Comparison of ENCODE assay signal across 14 mouse cellular contexts in the genomic region with DNA sequence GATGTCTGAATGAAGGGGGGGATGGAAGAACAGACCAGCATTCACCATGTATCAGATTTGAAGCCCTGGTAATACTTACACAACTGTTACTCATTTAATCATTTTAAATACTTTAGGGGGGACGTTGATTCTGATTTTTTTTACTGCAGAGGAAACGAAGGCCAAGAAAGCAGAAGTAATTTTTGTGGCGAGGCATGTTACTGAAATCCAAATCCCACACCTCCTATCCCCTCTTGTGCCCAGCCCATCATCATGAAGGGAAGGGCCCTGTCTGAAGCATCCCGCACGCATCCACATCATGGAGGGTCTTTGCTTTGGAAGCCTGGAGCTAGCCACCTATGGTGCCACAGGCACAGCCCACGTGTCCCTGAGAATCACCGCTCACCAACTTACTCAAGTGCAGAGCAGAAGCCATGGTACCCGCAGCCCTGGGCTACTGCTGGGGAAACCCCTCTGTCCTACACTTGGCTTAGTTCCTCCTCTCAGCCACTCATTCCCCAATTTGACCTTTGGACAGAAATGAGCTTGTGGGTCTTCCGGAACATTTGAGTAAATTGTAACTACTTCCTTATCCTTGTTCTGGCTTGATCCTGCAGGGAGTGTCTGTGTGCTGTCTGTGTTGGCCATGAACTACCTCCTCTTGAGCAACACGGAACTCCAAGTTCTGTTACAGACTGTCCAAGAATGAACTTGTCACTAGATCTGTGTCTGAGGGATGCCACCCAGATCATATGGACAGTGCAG. TPM values are rescaled to one million over a fixed set of nuclear protein-coding genes. Genes with fewer than 3 reads are reported as not detected.
A peak's percentile ranks its signal among the peaks of the same experiment; 100 is the strongest.
DNase-seq lines count a peak whose midpoint lies in the region; ATAC-seq and TF ChIP-seq lines count a peak whose summit lies in the region.
"Had no signal": no experiment of that assay in that cellular context is flagged by ENCODE, and none has a peak within 500 bp of the region (broad histone marks: within the 10 kb centered on the region; RNA-seq: fewer than 3 reads in every experiment).

No protein-coding gene starts in this region.

- H3K4me2 ChIP-seq in kidney, embryonic 15.5 days = no peak overlapping the region
- H3K4me2 ChIP-seq in intestine, postnatal 0 days (replicated peaks; ENCODE audit: low read depth) = no peak overlapping the region; the same call in 1 of the 2 replicates

- no peaks in the 10 kb centered on the region for H3K4me1 ChIP-seq in kidney, embryonic 15.5 days
- peaks cover 16% of the 10 kb centered on the region for H3K4me1 ChIP-seq in intestine, postnatal 0 days (replicated peaks; ENCODE audit: control insufficient read depth, insufficient read depth, low read length)

- no peaks in the 10 kb centered on the region for H3K9me3 ChIP-seq in kidney, embryonic 15.5 days (replicated peaks)
- H3K9me3 ChIP-seq in intestine, postnatal 0 days (ENCODE audit: control insufficient read depth) = no peaks in the 10 kb centered on the region

- no peak overlapping the region for H3K9ac ChIP-seq in kidney, embryonic 15.5 days
- H3K9ac ChIP-seq in intestine, postnatal 0 days (ENCODE audit: low read depth, low read length) = no peak overlapping the region

- no peak overlapping the region for H3K4me3 ChIP-seq in kidney, embryonic 15.5 days (replicated peaks)
- no peak overlapping the region for H3K4me3 ChIP-seq in intestine, postnatal 0 days (ENCODE audit: low read depth, low read length)

- peak; percentile 73 for DNase-seq in kidney, adult 9 months
- peak; percentile 77 for DNase-seq in adipocyte (ENCODE audit: low spot score)
- no peak for DNase-seq in layer of hippocampus, postnatal 25 days (ENCODE audit: extremely low spot score in 1 of 2, low spot score in 1 of 2)
- DNase-seq in embryo, embryonic 9.5 days (ENCODE audit: extremely low spot score) = no peak
- no peak for DNase-seq in cerebellum, adult 9-10 months
- DNase-seq: adrenal gland, postnatal 10 days; heart, postnatal 10 days had no signal

- 0 out of 2 replicates have a peak, but pooled peaks have one; percentile 7 for TF ChIP-seq CTCF in intestine, postnatal 0 days (IDR thresholded peaks at IDR 0.05; ENCODE audit: low read depth)

- H3K27me3 ChIP-seq in kidney, embryonic 15.5 days = no peaks in the 10 kb centered on the region
- H3K27me3 ChIP-seq in intestine, postnatal 0 days (replicated peaks; ENCODE audit: control insufficient read depth, insufficient read depth, low read length) = no peaks in the 10 kb centered on the region

- H3K27ac ChIP-seq in kidney, embryonic 15.5 days = no peak overlapping the region
- H3K27ac ChIP-seq in intestine, postnatal 0 days (ENCODE audit: low read depth, low read length) = peak overlapping the region; percentile 92

- no peaks in the 10 kb centered on the region for H3K36me3 ChIP-seq in kidney, embryonic 15.5 days
- no peaks in the 10 kb centered on the region for H3K36me3 ChIP-seq in intestine, postnatal 0 days (ENCODE audit: control insufficient read depth, insufficient read depth)

- ATAC-seq in kidney, embryonic 15.5 days (replicated peaks; ENCODE audit: low FRiP score) = no peak
- ATAC-seq in intestine, postnatal 0 days = peak; percentile 93
- peak; percentile 89 for ATAC-seq in monocyte, adult 5-6 weeks (replicated peaks; ENCODE audit: insufficient number of reproducible peaks, low FRiP score, low TSS enrichment, poor library complexity, severe bottlenecking)
- ATAC-seq: forebrain, embryonic 16.5 days had no signal

- WGBS in kidney, embryonic 15.5 days = 87% methylated on average over 10 of the region's 10 CpGs
- 58% methylated on average over 10 of the region's 10 CpGs for WGBS in intestine, postnatal 0 days

RNA-seq across cellular contexts. Expression of gene Sbpl, which starts 11.8 kb away (rescaled TPM):
- polyA plus RNA-seq in kidney, embryonic 15.5 days (2015; fragmentation: Nextera tagmentation; extraction: Ambion mirVana) = not detected in 2 replicates
- not detected in 2 replicates for polyA plus RNA-seq in intestine, postnatal 0 days (2015; fragmentation: Nextera tagmentation; extraction: Ambion mirVana)
- not detected in 3 replicates for total RNA-seq in monocyte, adult 5-6 weeks (2017)
- total RNA-seq in layer of hippocampus, postnatal 25 days (2021) = not detected
- total RNA-seq: adrenal gland, postnatal 10 days; ES-E14; heart, postnatal 10 days had no signal
- polyA plus RNA-seq: forebrain, embryonic 16.5 days; lung, embryonic 16.5 days; neural tube, embryonic 14.5 days had no signal

RNA-seq across cellular contexts. Expression of gene Prss30, which starts 13.5 kb away (rescaled TPM):
- 0.18 and 0.23 TPM in 2 replicates for polyA plus RNA-seq in kidney, embryonic 15.5 days (2015; fragmentation: Nextera tagmentation; extraction: Ambion mirVana)
- 4.7 and 12.1 TPM in 2 replicates for polyA plus RNA-seq in intestine, postnatal 0 days (2015; fragmentation: Nextera tagmentation; extraction: Ambion mirVana)
- 0.76 to 1.2 TPM in 2 of 3 replicates, not detected in the other for total RNA-seq in monocyte, adult 5-6 weeks (2017)
- under 1 TPM in 1 of 2 experiments, not detected in 1; 0.23 TPM for total RNA-seq in layer of hippocampus, postnatal 25 days (2021)
- total RNA-seq: ES-E14; heart, postnatal 10 days had no signal
- polyA plus RNA-seq: lung, embryonic 16.5 days had no signal

RNA-seq across cellular contexts. Expression of gene Sbp, which starts 25.4 kb away (rescaled TPM):
- polyA plus RNA-seq in kidney, embryonic 15.5 days (2015; fragmentation: Nextera tagmentation; extraction: Ambion mirVana) = not detected in 2 replicates
- not detected in 2 replicates for polyA plus RNA-seq in intestine, postnatal 0 days (2015; fragmentation: Nextera tagmentation; extraction: Ambion mirVana)
- total RNA-seq in monocyte, adult 5-6 weeks (2017) = not detected in 3 replicates
- total RNA-seq in layer of hippocampus, postnatal 25 days (2021) = not detected
- total RNA-seq: adrenal gland, postnatal 10 days; ES-E14; heart, postnatal 10 days had no signal
- polyA plus RNA-seq: forebrain, embryonic 16.5 days; lung, embryonic 16.5 days; neural tube, embryonic 14.5 days had no signal

RNA-seq across cellular contexts. Expression of gene Prss22, which starts 31.1 kb away (rescaled TPM):
- polyA plus RNA-seq in kidney, embryonic 15.5 days (2015; fragmentation: Nextera tagmentation; extraction: Ambion mirVana) = 0.57 and 1.2 TPM in 2 replicates
- polyA plus RNA-seq in intestine, postnatal 0 days (2015; fragmentation: Nextera tagmentation; extraction: Ambion mirVana) = 0.09 TPM in 1 of 2 replicates, not detected in the other
- total RNA-seq in monocyte, adult 5-6 weeks (2017) = not detected in 3 replicates
- not detected for total RNA-seq in layer of hippocampus, postnatal 25 days (2021)
- total RNA-seq: adrenal gland, postnatal 10 days; heart, postnatal 10 days had no signal
- polyA plus RNA-seq: forebrain, embryonic 16.5 days; neural tube, embryonic 14.5 days had no signal

RNA-seq across cellular contexts. Expression of gene Dcpp3, which starts 49.6 kb away (rescaled TPM):
- polyA plus RNA-seq in kidney, embryonic 15.5 days (2015; fragmentation: Nextera tagmentation; extraction: Ambion mirVana) = not detected in 2 replicates
- polyA plus RNA-seq in intestine, postnatal 0 days (2015; fragmentation: Nextera tagmentation; extraction: Ambion mirVana) = 4.7 and 7.6 TPM in 2 replicates
- not detected in 3 replicates for total RNA-seq in monocyte, adult 5-6 weeks (2017)
- not detected for total RNA-seq in layer of hippocampus, postnatal 25 days (2021)
- total RNA-seq: adrenal gland, postnatal 10 days; ES-E14; heart, postnatal 10 days had no signal
- polyA plus RNA-seq: forebrain, embryonic 16.5 days; neural tube, embryonic 14.5 days had no signal

Comparison
In these comparisons a context has a peak if more than half of its experiments do, and no peak if none do; other contexts are left out.
1. DNase-seq: peak in kidney, adult 9 months (single experiment) and adipocyte (single experiment); none in layer of hippocampus, postnatal 25 days (0 of 2), embryo, embryonic 9.5 days (single experiment) and cerebellum, adult 9-10 months (single experiment).